ENCODE assay signal across 8 mouse cellular contexts in genomic region chrX:20847816-20848215, GRCm38 (mm10). TPM values are rescaled to one million over a fixed set of nuclear protein-coding genes. Genes with fewer than 3 reads are reported as not detected.
A peak's percentile ranks its signal among the peaks of the same experiment; 100 is the strongest.
DNase-seq lines count a peak whose midpoint lies in the region; ATAC-seq lines count a peak whose summit lies in the region.

No protein-coding gene starts in this region.

- no peak overlapping the region for H3K9ac ChIP-seq in heart, embryonic 13.5 days
- H3K9ac ChIP-seq in hindbrain, embryonic 14.5 days = no peak overlapping the region
- H3K9ac ChIP-seq in midbrain, embryonic 13.5 days (replicated peaks) = no peak overlapping the region

- peaks cover 7% of the 10 kb centered on the region for H3K4me1 ChIP-seq in heart, embryonic 13.5 days
- peaks cover 8% of the 10 kb centered on the region; the same call in 1 of the 2 replicates for H3K4me1 ChIP-seq in embryonic facial prominence, embryonic 10.5 days
- peaks cover 9% of the 10 kb centered on the region; the same call in 1 of the 2 replicates for H3K4me1 ChIP-seq in hindbrain, embryonic 14.5 days (replicated peaks; ENCODE audit: control insufficient read depth, insufficient read depth, low read length)
- peaks cover 13% of the 10 kb centered on the region for H3K4me1 ChIP-seq in midbrain, embryonic 13.5 days (replicated peaks)

- H3K4me3 ChIP-seq in heart, embryonic 13.5 days = peak overlapping the region; percentile 70
- peak overlapping the region; percentile 66 for H3K4me3 ChIP-seq in embryonic facial prominence, embryonic 10.5 days
- peak overlapping the region; percentile 14; the same call in 1 of the 2 replicates for H3K4me3 ChIP-seq in hindbrain, embryonic 14.5 days (replicated peaks; ENCODE audit: low read length)
- no peak overlapping the region for H3K4me3 ChIP-seq in midbrain, embryonic 13.5 days (replicated peaks)

- no peaks in the 10 kb centered on the region for H3K9me3 ChIP-seq in heart, embryonic 13.5 days
- H3K9me3 ChIP-seq in embryonic facial prominence, embryonic 10.5 days = 0 out of 2 replicates have a peak, but pooled peaks cover 3% of the 10 kb centered on the region
- no peaks in the 10 kb centered on the region for H3K9me3 ChIP-seq in hindbrain, embryonic 14.5 days (ENCODE audit: control insufficient read depth, low read length)
- H3K9me3 ChIP-seq in midbrain, embryonic 13.5 days = no peaks in the 10 kb centered on the region; the same call in 1 of the 2 replicates

- no peak for DNase-seq in heart, adult 18-20 months
- no peak for DNase-seq in embryonic facial prominence, embryonic 10.5 days (ENCODE audit: low spot score)
- no peak for DNase-seq in hindbrain, embryonic 14.5 days (ENCODE audit: low spot score)
- DNase-seq in left cerebral cortex, adult 9 months (ENCODE audit: low spot score in 2 of 2) = no peak
- no peak for DNase-seq in T-cell, adult 2 months (ENCODE audit: low spot score)
- DNase-seq in yolk sac, embryonic 10.5 days (ENCODE audit: low spot score) = no peak

- ATAC-seq in heart, embryonic 13.5 days (ENCODE audit: extremely low read depth, insufficient number of reproducible peaks, low FRiP score, low TSS enrichment) = no peak
- ATAC-seq in hindbrain, embryonic 14.5 days (ENCODE audit: low FRiP score) = no peak; the same call in 1 of the 2 replicates
- peak; percentile 25 for ATAC-seq in midbrain, embryonic 13.5 days

- peak overlapping the region; percentile 21 for H3K27ac ChIP-seq in heart, embryonic 13.5 days (replicated peaks)
- peak overlapping the region; percentile 63 for H3K27ac ChIP-seq in embryonic facial prominence, embryonic 10.5 days (replicated peaks)
- peak overlapping the region; percentile 87 for H3K27ac ChIP-seq in hindbrain, embryonic 14.5 days
- H3K27ac ChIP-seq in midbrain, embryonic 13.5 days = peak overlapping the region; percentile 69

- H3K4me2 ChIP-seq in heart, embryonic 13.5 days = peak overlapping the region; percentile 64
- H3K4me2 ChIP-seq in hindbrain, embryonic 14.5 days (replicated peaks) = peak overlapping the region; percentile 49
- peak overlapping the region; percentile 38 for H3K4me2 ChIP-seq in midbrain, embryonic 13.5 days (replicated peaks)

- H3K36me3 ChIP-seq in heart, embryonic 13.5 days = peaks cover 21% of the 10 kb centered on the region
- H3K36me3 ChIP-seq in embryonic facial prominence, embryonic 10.5 days (replicated peaks) = peaks cover 22% of the 10 kb centered on the region
- peaks cover 20% of the 10 kb centered on the region for H3K36me3 ChIP-seq in hindbrain, embryonic 14.5 days (replicated peaks; ENCODE audit: control insufficient read depth, insufficient read depth)
- peaks cover 15% of the 10 kb centered on the region for H3K36me3 ChIP-seq in midbrain, embryonic 13.5 days

- H3K27me3 ChIP-seq in heart, embryonic 13.5 days (replicated peaks) = no peaks in the 10 kb centered on the region
- no peaks in the 10 kb centered on the region for H3K27me3 ChIP-seq in embryonic facial prominence, embryonic 10.5 days (replicated peaks; ENCODE audit: low read depth, poor library complexity, severe bottlenecking)
- H3K27me3 ChIP-seq in hindbrain, embryonic 14.5 days (ENCODE audit: control insufficient read depth, insufficient read depth, low read length) = no peaks in the 10 kb centered on the region
- H3K27me3 ChIP-seq in midbrain, embryonic 13.5 days = no peaks in the 10 kb centered on the region

- WGBS in heart, embryonic 13.5 days = 2% methylated on average over 2 of the region's 2 CpGs
- 24% methylated on average over 2 of the region's 2 CpGs for WGBS in embryonic facial prominence, embryonic 10.5 days
- WGBS in hindbrain, embryonic 14.5 days = 18% methylated on average over 2 of the region's 2 CpGs
- WGBS in midbrain, embryonic 13.5 days = 25% methylated on average over 2 of the region's 2 CpGs

RNA-seq across cellular contexts. Expression of gene Timp1, which starts 22.1 kb away (rescaled TPM):
- polyA plus RNA-seq in heart, embryonic 13.5 days (2015; fragmentation: Nextera tagmentation; extraction: Ambion mirVana) = 32.4 and 35.9 TPM in 2 replicates
- total RNA-seq in heart, adult 18-20 months (2021) = 1 to 10 TPM; 2.2 to 3.2 TPM
- 10.8 and 13.4 TPM in 2 replicates for polyA plus RNA-seq in embryonic facial prominence, embryonic 10.5 days (2016; fragmentation: Nextera tagmentation; extraction: Ambion mirVana)
- polyA plus RNA-seq in hindbrain, embryonic 14.5 days (2014; fragmentation: Nextera tagmentation; extraction: Ambion mirVana) = 4.3 and 5.3 TPM in 2 replicates
- 2.9 and 3.5 TPM in 2 replicates for polyA plus RNA-seq in midbrain, embryonic 13.5 days (2015; fragmentation: Nextera tagmentation; extraction: Ambion mirVana)

RNA-seq across cellular contexts. Expression of gene Araf, which starts 50.2 kb away (rescaled TPM):
- 90.5 and 108 TPM in 2 replicates for polyA plus RNA-seq in heart, embryonic 13.5 days (2015; fragmentation: Nextera tagmentation; extraction: Ambion mirVana)
- total RNA-seq in heart, adult 18-20 months (2021) = 10 to 100 TPM; 81.2 to 83.4 TPM
- polyA plus RNA-seq in embryonic facial prominence, embryonic 10.5 days (2016; fragmentation: Nextera tagmentation; extraction: Ambion mirVana) = 95.1 and 99.9 TPM in 2 replicates
- 340 and 353 TPM in 2 replicates for polyA plus RNA-seq in hindbrain, embryonic 14.5 days (2014; fragmentation: Nextera tagmentation; extraction: Ambion mirVana)
- polyA plus RNA-seq in midbrain, embryonic 13.5 days (2015; fragmentation: Nextera tagmentation; extraction: Ambion mirVana) = 245 and 255 TPM in 2 replicates

Comparison
In these comparisons a context has a peak if more than half of its experiments do, and no peak if none do; other contexts are left out.
1. H3K27ac ChIP-seq: peak in every context shown above with its lines; median percentile 87 in hindbrain, embryonic 14.5 days; 69 in midbrain, embryonic 13.5 days; 63 in embryonic facial prominence, embryonic 10.5 days; 21 in heart, embryonic 13.5 days.